In the genomic region with DNA sequence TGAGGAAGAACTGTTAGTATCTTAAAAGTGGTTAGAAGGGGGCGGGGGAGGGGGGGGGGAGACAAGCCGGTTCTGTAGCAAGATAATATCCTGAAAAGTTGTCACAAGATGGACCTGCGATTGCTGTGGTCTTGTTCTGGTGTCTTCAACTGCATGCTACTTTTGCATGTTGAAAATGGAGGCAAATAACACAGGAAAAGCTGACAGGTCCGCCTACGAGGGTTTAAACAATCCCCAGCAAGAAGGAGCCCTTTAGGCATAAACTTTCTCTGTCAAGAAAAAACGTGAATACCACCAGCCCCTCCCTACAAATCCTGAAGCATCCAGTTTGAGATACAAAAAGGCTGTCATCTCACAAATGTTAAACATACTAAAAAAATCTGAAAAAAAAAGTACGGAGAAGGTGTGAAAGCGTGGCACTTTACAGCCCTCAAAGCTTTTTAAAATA, we compare ENCODE assay signal across 16 mouse cellular contexts. TPM values are rescaled to one million over a fixed set of nuclear protein-coding genes. Genes with fewer than 3 reads are reported as not detected.
DNase-seq lines count a peak whose midpoint lies in the region; ATAC-seq and TF ChIP-seq lines count a peak whose summit lies in the region.
"Had no signal": no experiment of that assay in that cellular context is flagged by ENCODE, and none has a peak within 500 bp of the region (broad histone marks: within the 10 kb centered on the region; RNA-seq: fewer than 3 reads in every experiment).

No protein-coding gene starts in this region.

- DNase-seq in heart, adult 8-10 months (ENCODE audit: low spot score), result no peak
- DNase-seq in left cerebral cortex, adult 2 months (ENCODE audit: extremely low spot score in 1 of 2, low spot score in 2 of 2), result no peak
- no peak for DNase-seq in left cerebral cortex, adult 11 months (ENCODE audit: low spot score)
- no peak for DNase-seq in CH12.LX (ENCODE audit: extremely low read depth)
- DNase-seq in adrenal gland, adult 18-20 months (ENCODE audit: low spot score in 2 of 2), result no peak
- DNase-seq: adrenal gland, postnatal 25 days; gastrocnemius, postnatal 10 days; kidney, postnatal 14 days; right cerebral cortex, postnatal 25 days; thymus, adult 18-20 months had no signal

- peaks cover 91% of the 10 kb centered on the region for H3K79me2 ChIP-seq in CH12.LX (replicated peaks; ENCODE audit: control insufficient read depth, extremely low read depth, insufficient read depth, poor library complexity, severe bottlenecking)

- no peak overlapping the region for H3K9ac ChIP-seq in forebrain, embryonic 12.5 days
- H3K9ac ChIP-seq in forebrain, embryonic 13.5 days, result no peak overlapping the region
- H3K9ac ChIP-seq in heart, embryonic 12.5 days, result no peak overlapping the region
- H3K9ac ChIP-seq in CH12.LX (ENCODE audit: insufficient read depth, low read depth), result peak overlapping the region; percentile 40; the same call in 1 of the 2 replicates

- ATAC-seq in forebrain, embryonic 12.5 days (ENCODE audit: low FRiP score), result no peak
- ATAC-seq in forebrain, embryonic 13.5 days, result no peak
- ATAC-seq in heart, embryonic 12.5 days (ENCODE audit: insufficient number of reproducible peaks, low FRiP score), result no peak
- ATAC-seq: intestine, postnatal 0 days had no signal

- no peaks in the 10 kb centered on the region for H3K27me3 ChIP-seq in forebrain, embryonic 12.5 days
- H3K27me3 ChIP-seq in forebrain, embryonic 13.5 days, result no peaks in the 10 kb centered on the region
- no peaks in the 10 kb centered on the region for H3K27me3 ChIP-seq in heart, embryonic 12.5 days (replicated peaks)
- no peaks in the 10 kb centered on the region for H3K27me3 ChIP-seq in CH12.LX (replicated peaks)
- H3K27me3 ChIP-seq: megakaryocyte, embryonic 14.5 days had no signal

- 0 out of 2 replicates have a peak overlapping the region, but pooled peaks have one; percentile 46 for H3K27ac ChIP-seq in forebrain, embryonic 12.5 days
- H3K27ac ChIP-seq in forebrain, embryonic 13.5 days, result no peak overlapping the region
- 0 out of 2 replicates have a peak overlapping the region, but pooled peaks have one; percentile 4 for H3K27ac ChIP-seq in heart, embryonic 12.5 days (ENCODE audit: poor library complexity, severe bottlenecking)
- H3K27ac ChIP-seq in left cerebral cortex, adult 2 months, result peak overlapping the region; percentile 87
- no peak overlapping the region for H3K27ac ChIP-seq in CH12.LX (ENCODE audit: insufficient read depth, low read depth)

- no peaks in the 10 kb centered on the region for H3K9me3 ChIP-seq in forebrain, embryonic 12.5 days
- H3K9me3 ChIP-seq in forebrain, embryonic 13.5 days (replicated peaks), result no peaks in the 10 kb centered on the region
- no peaks in the 10 kb centered on the region for H3K9me3 ChIP-seq in heart, embryonic 12.5 days (replicated peaks)
- no peaks in the 10 kb centered on the region for H3K9me3 ChIP-seq in CH12.LX (replicated peaks; ENCODE audit: low read length)
- H3K9me3 ChIP-seq: lung, embryonic 15.5 days; megakaryocyte, embryonic 14.5 days had no signal

- in situ Hi-C loops in CH12.LX (cut with MboI; ENCODE audit: low pct_ligation_motif_present, low pct_unique_long_range_greater_than_20kb, low sequenced_read_pairs), result loop anchor here (10.0 to 25.0 kb wide), 3 partner anchors 177 to 1335 kb away; a partner anchor contains a TSS

- dilution Hi-C loops in CH12.LX (cut with MboI; ENCODE audit: extremely low pct_ligation_motif_present, extremely low pct_unique_long_range_greater_than_20kb, low sequenced_read_pairs), result no loop called here

- no peaks in the 10 kb centered on the region for H3K36me3 ChIP-seq in forebrain, embryonic 12.5 days (replicated peaks)
- H3K36me3 ChIP-seq in forebrain, embryonic 13.5 days (ENCODE audit: poor library complexity, severe bottlenecking), result 0 out of 2 replicates have a peak, but pooled peaks cover 4% of the 10 kb centered on the region
- H3K36me3 ChIP-seq in heart, embryonic 12.5 days, result no peaks in the 10 kb centered on the region
- peaks cover 7 to 13% of the 10 kb centered on the region in 2 experiments for H3K36me3 ChIP-seq in CH12.LX (replicated peaks in 1 of 2; ENCODE audit: control insufficient read depth in 1 of 2, insufficient read depth in 1 of 2, low read length in 1 of 2)
- H3K36me3 ChIP-seq: lung, embryonic 15.5 days had no signal

- TF ChIP-seq EP300 in CH12.LX (IDR thresholded peaks at IDR 0.05; ENCODE audit: low read length), result no peak

- TF ChIP-seq RAD21 in CH12.LX (IDR thresholded peaks at IDR 0.05; ENCODE audit: low read depth, low read length), result no peak

- TF ChIP-seq CTCF in left cerebral cortex, adult 2 months (IDR thresholded peaks at IDR 0.05), result no peak
- TF ChIP-seq CTCF in CH12.LX (conservative IDR thresholded peaks at IDR 0.05 in 1 of 2, IDR thresholded peaks at IDR 0.05 in 1 of 2; ENCODE audit: low read depth in 2 of 2, low read length in 2 of 2), result no peak

- intact Hi-C loops in left cerebral cortex, adult 2 months (cut with DNase I), result loop anchor here (5.0 to 10.0 kb wide), 4 partner anchors 47 to 1117 kb away; no protein-coding TSS in a partner anchor

- 41% methylated on average over 8 of the region's 8 CpGs for WGBS in forebrain, embryonic 12.5 days
- WGBS in forebrain, embryonic 13.5 days, result 43% methylated on average over 8 of the region's 8 CpGs
- 49% methylated on average over 8 of the region's 8 CpGs for WGBS in heart, embryonic 12.5 days

- H3K4me3 ChIP-seq in forebrain, embryonic 12.5 days (replicated peaks), result no peak overlapping the region
- no peak overlapping the region for H3K4me3 ChIP-seq in forebrain, embryonic 13.5 days
- H3K4me3 ChIP-seq in heart, embryonic 12.5 days, result no peak overlapping the region
- H3K4me3 ChIP-seq in left cerebral cortex, adult 2 months, result no peak overlapping the region
- H3K4me3 ChIP-seq in CH12.LX (replicated peaks in 1 of 3; ENCODE audit: low read depth in 2 of 3, low read length in 2 of 3, poor library complexity in 1 of 3), result no peak overlapping the region
- H3K4me3 ChIP-seq: lung, embryonic 15.5 days had no signal

- no peak overlapping the region for H3K4me2 ChIP-seq in forebrain, embryonic 12.5 days
- no peak overlapping the region for H3K4me2 ChIP-seq in forebrain, embryonic 13.5 days
- no peak overlapping the region for H3K4me2 ChIP-seq in heart, embryonic 12.5 days
- H3K4me2 ChIP-seq in CH12.LX (ENCODE audit: insufficient read depth, low read depth, poor library complexity, severe bottlenecking), result peak overlapping the region; percentile 62; the same call in 1 of the 2 replicates

- TF ChIP-seq POLR2A in CH12.LX (IDR thresholded peaks at IDR 0.05; ENCODE audit: low read depth, low read length), result no peak

- H3K4me1 ChIP-seq in forebrain, embryonic 12.5 days, result peaks cover 90% of the 10 kb centered on the region
- peaks cover 95% of the 10 kb centered on the region for H3K4me1 ChIP-seq in forebrain, embryonic 13.5 days
- H3K4me1 ChIP-seq in heart, embryonic 12.5 days (replicated peaks), result peaks cover 82% of the 10 kb centered on the region
- peaks cover 2 to 60% of the 10 kb centered on the region in 2 experiments; a peak in 3 of 4 replicates for H3K4me1 ChIP-seq in CH12.LX (ENCODE audit: control insufficient read depth in 1 of 2, insufficient read depth in 2 of 2)

TF ChIP-seq in CH12.LX, 34 proteins besides CTCF, POLR2A, EP300 and RAD21:
- TF ChIP-seq MAZ (IDR thresholded peaks at IDR 0.05; ENCODE audit: low read depth, low read length), result no peak
- no peak for TF ChIP-seq IRF4 (IDR thresholded peaks at IDR 0.05; ENCODE audit: low read depth, low read length)
- TF ChIP-seq USF2 (conservative IDR thresholded peaks at IDR 0.05; ENCODE audit: low read depth, low read length), result no peak
- TF ChIP-seq POLR2AphosphoS2 (IDR thresholded peaks at IDR 0.05; ENCODE audit: low read depth, low read length), result no peak
- no peak for TF ChIP-seq PAX5 (IDR thresholded peaks at IDR 0.05; ENCODE audit: low read length)
- TF ChIP-seq JUND (conservative IDR thresholded peaks at IDR 0.05; ENCODE audit: low read depth, low read length), result no peak

RNA-seq across cellular contexts. Expression of a gene that starts 15.0 kb away (rescaled TPM):
- polyA plus RNA-seq in forebrain, embryonic 12.5 days (2016; fragmentation: Nextera tagmentation; extraction: Ambion mirVana), result 63.3 and 74.3 TPM in 2 replicates
- polyA plus RNA-seq in forebrain, embryonic 13.5 days (2015; fragmentation: Nextera tagmentation; extraction: Ambion mirVana), result 74.7 and 85.4 TPM in 2 replicates
- 28.0 and 29.6 TPM in 2 replicates for polyA plus RNA-seq in heart, embryonic 12.5 days (2016; fragmentation: Nextera tagmentation; extraction: Ambion mirVana)
- 10 to 100 TPM; 41.1 to 54.9 (median 50.8) TPM for total RNA-seq in heart, adult 8-10 months (2022)
- total RNA-seq in left cerebral cortex, adult 2 months (2021), result 100 to 1,000 TPM; 156 to 181 TPM
- total RNA-seq in CH12.LX (2012; rRNA removed), result 20.6 and 25.8 TPM in 2 replicates
- 12.9 and 13.2 TPM in 2 replicates for total RNA-seq in CH12.LX (2014; rRNA removed)
- polyA plus RNA-seq in CH12.LX (2012; ENCODE audit: insufficient read length, low read depth), result 20.8 and 21.1 TPM in 2 replicates
- 100 to 1,000 TPM; 150 to 168 TPM for total RNA-seq in adrenal gland, adult 18-20 months (2021)

Comparison
In these comparisons a context has a peak if more than half of its experiments do, and no peak if none do; other contexts are left out.
1. H3K27ac ChIP-seq: peak in forebrain, embryonic 12.5 days (single experiment), heart, embryonic 12.5 days (single experiment) and left cerebral cortex, adult 2 months (single experiment); none in forebrain, embryonic 13.5 days (single experiment) and CH12.LX (single experiment).